Mouse (Mus musculus) R1 (cell line): Measurements from ENCODE around the gene Fam69a.
A peak's percentile ranks its signal among the peaks of the same experiment; 100 is the strongest.
"Not testable (repeated sequence)": the region's sequence is repeated elsewhere in the genome, so short reads cannot be mapped to it uniquely, and the experiment has no call there.

Source experiments
- DNase-seq: peaks from one replicate; pipeline ENCODE4 v3.0.0-alpha.2; 2018; ENCODE audit warnings: low read depth, low spot score

Fam69a gene

DNA sequence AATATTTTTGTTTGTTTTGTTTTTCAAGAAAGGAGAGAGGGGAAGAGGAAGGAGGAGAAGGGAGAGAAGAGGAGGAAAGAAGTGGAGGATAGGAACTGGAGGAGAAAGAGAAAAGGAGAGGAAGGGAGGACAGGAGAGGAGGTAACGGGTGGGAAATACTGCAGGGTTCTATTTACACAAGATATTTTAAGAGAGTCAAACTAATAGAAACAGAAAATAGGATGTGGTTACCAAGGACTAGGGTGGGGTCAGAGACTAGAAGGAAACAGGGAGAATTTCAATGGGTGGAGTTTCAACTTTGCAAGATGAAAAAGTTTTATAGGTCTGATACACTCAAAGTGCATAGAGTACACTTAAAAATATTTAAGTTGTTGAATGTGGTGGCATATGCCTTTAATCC, 7.0 kb downstream of the Fam69a start:
- no peak for DNase-seq

DNA sequence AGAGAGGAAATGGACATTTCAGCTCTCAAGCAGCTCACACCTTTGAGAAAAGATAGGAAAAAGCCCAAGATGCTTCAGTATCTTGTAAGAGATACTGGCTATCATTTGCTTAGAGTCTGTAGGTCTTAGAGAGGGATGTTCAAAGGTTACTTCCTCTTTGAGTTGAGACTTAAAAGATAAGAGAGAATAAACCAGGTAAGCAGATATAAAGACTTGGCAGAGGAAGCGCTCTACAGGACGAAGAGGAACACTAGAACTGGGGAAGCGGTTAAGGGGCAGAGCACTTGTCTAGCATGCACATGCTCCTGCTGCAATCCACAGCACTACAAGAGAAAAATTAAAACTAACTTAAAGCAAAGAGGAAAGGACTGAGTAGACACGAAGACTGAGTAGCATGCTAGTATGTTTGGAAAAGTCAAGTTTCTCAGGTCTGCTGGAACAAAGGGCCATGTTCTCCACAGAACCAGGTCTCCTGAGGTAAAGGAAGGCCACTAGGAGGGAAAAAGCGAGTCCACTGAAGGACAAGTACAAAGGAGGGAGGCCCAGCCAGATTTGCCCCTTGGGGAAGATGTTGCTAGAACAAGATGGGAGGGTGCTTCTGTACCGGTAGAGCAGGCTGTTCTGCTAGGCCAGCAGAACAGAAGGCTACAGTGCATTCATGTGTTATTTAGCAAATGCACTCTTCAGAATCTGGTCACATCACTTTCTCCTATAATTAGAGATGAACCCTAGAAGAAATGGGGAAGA, 8.4 kb downstream of the Fam69a start:
- DNase-seq, result no peak

DNA sequence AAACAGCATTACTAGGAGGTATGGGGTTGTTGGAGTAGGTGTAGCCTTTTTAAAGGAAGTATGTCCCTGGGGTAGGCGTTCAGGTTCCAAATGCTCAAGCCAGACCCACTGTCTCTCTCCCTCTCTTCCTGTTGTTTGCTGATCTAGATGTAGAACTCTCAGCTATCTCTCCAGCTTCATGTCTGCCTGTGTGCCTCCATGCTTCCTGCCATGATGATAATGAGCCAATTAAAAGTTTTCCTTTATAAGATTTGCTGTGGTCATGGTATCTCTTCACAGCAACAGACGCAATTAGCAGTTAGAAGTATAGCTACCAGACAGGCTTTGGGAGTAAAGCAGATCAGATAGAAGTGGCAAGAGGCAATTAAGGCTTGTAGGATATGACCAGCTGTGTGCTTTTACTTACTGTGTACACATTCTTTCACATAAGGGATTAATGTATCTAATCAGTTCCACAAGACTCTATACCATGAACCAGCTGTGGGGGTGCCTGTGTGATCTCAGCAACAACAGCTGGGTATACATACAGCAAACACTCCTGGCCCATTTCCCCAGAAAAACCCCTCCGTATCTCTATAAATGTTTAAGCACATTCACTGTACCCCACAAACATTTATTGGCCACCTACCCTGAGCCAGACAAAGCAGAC, 9.1 kb downstream of the Fam69a start:
- no peak for DNase-seq

DNA sequence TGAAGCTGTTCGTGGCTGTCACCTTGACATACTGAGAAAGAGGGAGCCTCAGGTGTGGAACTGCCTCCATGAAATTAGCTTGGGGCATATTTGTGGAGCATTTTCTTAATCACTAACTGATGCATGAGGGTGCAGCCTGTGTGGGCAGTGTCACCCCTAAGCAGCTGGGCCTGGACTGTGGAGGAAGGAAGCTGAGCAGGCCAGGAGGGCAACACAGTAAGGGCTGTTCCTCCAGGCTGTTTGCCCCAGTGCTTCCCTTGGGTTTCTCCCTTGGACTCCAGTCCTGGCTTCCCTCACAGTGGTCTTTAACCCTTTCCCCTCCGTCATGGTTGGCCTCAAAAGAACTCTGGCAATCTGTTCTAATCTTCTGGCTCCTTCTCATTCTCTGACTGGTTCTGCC, 13.6 kb downstream of the Fam69a start:
- no peak for DNase-seq

DNA sequence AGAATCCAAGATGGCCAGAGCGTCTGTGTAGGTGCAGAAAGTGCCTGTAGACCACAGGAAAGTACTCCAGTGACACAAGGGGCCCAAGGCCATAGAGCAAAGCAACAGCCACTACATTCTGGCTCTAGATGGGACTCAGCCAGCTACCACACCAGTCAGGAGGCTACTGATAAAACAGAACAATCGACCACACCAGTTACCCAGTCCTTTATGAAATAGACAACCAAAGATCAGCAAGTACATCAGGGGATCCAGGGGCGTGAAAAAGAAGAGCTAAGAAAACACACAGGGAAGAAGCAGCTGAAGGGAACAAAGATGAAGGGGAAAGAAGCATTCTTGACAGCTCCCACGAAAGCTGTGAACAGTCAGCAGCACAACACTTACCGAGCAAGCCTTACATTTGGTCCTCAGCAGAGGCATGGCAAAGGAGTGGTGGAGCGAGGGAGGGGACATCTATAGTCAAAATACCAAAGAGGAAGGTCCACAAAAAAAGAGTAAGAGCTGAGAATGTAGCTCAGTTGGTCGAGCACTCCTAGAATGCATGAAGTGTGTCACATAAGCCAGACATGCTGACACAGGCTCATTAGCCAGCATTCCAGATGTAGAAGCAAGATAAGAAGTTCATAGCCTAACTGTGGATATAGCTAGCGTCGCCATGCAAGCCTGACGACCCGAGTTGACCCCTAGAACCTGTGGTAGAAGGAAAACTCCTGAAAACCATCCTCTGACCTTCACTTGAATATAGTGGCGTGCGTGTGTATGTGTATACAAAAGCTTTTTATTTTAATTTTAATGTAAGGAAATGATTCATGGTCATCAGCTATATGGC, 14.2 kb downstream of the Fam69a start:
- no peak for DNase-seq

DNA sequence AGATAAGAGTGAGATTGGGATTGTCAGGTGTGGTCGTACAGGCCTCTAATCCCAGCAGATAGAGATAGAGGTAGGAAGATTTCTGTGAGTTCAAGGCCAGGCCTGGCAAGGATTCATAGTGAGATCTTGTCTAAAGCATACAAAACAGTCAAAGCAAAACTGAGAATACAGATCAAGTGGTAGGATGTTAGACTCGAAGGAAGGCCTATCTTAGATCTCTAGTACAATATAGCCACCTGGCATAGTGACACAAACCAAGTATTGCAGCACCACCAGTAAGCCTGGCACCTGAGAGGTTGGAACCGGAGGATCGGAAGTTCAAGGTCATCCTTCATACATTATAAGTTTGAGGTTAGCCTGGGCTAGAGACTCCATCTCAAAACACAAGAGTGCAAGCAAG, 15.8 kb downstream of the Fam69a start:
- no peak for DNase-seq

DNA sequence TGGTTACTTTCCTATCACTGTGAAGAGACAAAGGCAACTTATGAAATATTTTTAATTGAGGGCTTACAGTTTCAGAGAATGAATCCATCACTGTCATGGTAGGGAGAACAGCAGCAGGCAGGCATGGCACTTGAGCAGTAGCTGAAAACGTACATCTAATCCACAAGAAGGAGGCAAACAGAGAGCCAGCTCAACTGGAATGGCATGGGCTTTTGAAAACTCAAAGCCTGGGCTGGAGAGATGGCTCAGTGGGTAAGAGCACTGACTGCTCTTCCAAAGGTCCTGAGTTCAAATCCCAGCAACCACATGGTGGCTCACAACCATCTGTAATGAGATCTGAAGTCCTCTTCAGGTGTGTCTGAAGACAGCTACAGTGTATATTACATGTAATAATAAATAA, 17.1 kb downstream of the Fam69a start:
- DNase-seq, result not testable (repeated sequence)

DNA sequence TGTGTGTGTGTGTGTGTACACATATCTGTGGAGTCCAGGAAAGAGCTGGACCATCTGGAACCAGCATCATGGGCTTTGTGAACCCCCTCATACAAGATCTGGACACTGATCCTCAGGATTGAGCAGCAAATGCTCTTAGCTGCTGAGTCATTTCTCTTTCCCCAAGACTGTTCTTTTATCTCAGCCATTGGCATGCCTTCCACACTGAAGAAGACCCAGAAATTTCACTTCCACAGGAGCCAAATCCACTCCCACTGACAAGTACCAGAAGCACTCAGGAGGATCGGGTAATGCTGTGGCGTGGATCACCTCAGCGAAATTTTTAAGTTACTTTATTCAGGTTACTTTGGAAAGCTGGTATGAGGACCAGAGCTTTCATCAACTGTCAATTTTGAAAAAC, 18.8 kb downstream of the Fam69a start:
- no peak for DNase-seq

DNA sequence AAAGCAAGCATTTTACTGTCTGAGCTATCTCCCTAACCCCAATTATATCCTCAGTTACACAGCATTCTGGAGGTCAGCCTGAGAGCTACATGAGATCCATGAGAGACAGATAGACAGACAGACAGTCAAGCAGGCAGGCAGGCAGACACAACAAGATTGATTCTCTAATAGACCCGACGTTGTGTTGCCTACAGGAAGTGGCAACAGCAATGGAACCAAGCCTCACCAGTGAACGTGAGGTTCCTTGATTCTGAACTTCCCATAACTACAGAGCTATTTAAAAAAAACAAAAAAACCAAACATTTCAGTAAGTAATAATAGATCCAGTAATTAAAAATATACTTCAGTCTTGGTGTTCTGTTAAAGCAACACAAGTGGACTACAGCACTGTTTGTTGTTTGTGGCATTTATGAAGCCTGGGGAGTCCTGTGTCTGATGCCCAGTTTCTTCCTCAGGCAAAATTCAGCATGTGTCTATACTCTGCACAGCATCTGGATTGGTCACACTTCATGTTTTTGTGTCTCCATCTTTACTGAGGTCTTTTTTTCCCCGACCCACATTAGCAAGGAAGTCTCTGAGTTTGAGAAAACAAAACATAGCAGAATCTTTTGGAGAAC, 19.9 kb downstream of the Fam69a start:
- DNase-seq, result no peak

DNA sequence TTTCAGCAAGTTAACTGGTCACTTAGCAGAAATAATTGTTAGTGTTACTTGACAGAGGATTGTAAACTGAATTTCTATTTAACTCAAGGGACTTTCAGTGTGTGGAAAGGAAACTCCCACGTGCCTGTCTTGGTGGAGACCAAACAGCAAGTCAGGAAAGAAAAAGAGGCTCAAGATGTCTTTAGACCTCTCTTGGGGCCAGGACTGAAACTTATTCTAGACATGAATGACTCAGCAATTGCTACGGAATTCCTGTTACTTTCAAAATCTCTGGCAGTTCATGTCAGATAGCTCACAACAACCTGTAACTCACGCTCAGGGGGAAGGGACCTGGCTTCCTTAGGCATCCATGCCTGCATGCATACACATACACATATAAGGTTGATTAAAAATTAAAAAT, 20.7 kb downstream of the Fam69a start:
- DNase-seq, result no peak

DNA sequence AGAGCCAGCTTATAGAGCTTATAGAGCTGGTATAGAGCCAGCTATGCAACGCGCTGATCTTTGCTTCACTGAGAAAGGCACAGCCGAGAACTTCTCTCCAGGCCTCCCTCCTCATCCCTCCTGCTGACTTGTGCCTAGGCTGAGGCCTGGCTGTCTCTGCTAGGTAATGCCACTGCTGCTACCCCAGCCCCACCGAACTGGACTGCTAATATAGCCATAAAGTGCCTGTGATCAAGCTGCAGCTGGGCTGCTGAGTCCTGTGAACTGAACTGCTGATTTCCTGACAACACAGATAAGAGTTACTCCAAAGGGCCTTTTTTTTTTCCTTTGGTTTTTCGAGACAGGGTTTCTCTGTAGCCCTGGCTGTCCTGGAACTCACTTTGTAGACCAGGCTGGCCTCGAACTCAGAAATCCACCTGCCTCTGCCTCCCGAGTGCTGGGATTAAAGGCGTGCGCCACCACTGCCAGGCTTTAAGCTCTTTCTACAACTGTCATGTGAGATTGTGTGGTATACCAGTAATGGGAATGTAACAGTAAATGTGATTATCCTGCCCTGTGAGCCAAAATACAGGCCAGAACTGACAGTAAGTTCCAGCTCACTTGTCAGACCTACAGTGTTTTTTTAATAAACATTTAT, 21.4 kb downstream of the Fam69a start:
- no peak for DNase-seq

DNA sequence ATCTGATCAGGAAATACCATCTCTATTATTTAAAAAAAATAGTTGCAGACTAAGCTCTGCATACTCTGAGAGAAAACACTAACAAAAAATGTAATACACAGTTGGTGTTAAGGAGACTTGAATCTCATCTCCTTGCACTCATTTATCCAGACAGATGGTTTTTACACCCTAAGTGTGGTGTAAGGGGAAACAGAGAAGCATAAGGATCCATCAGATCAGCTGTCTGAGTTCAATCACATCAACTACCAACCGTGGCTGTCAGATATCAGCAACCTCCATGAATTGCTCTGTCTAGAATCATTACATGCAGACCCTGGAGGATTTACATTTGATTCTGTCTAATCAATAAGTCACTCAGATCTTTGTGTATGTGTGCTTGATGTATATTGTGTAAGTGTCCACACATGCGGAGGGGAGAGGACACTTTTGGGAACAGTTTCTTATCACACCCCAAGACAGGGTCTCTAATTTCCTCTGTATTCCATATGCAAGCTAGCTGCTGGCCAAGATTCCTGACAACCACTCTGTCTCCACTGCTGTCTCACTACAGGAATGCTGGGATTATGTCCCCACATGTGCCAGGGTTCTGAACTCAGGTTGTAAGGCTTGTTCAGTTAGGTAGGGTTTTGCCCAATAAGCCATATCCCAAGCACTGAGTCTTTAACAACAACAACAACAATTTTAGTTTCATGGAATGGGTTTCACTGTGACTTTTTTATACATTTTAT, 22.7 kb downstream of the Fam69a start:
- no peak for DNase-seq

DNA sequence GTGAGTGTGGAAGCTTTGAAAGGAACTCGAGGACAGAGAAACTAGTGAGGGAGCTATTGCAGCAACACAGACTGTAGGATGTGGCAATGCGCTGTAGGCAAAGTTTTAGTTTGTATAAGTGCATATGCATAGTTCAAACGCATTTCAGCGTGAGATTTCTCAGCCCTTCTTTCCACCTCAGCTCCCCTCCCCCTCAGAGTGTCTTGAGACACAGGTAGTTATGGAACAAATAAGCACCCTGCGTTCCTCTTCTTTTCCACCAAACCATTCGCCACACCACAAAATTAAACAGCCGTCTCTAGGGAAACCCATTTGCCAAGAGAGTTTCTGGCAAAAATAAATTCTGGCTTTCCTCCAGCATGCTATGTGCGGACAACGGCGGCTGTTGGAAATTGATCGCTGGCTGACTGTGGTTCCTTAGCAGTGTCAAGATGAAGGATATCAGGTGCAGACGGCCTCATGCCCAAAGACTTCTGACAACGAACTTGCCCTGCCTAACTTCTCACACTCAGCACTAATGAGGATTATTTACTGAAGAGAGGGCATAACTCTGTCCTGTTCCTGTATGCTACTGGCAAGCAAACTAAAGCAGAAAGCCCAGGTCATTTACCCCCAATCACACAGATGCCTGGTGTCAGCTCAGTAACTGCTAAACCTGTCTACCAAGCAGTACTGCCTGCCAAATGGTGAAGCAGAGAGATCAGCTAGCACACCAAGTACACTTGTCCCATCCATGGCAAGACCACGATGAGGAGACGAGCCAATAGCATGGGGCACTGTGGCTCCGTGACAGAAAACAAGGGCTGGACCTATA, 25.2 kb downstream of the Fam69a start:
- no peak for DNase-seq

DNA sequence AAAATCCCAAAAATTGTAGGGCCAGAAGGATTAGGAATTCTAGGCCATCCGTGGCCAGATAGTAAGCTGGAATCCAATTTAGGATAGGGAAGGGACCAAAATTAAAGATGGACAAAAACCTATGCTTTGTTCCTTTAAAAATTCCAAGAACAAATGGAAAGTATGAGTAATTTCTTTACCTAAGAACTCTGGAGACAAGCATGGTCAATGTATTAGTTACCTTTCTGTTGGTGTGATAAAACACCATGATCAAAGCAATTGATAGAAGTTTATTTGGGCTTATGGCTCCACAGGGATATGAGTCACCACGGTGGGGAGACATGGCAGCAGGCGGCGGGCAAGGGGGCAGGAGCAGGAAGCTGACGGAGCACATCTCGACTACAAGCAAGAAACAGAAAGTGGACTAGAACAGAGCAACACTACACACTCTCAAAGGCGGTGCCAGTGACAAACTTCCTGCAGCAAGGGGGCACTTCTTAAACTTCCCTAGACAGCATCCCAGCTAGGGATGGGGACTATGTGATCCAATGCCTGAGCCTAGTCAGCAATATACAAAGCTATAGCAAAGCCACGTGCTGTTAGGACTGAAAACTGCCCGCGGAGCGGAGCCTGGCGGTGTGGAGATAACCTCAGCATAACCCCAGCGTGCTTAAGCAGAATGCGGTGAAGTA, 26.2 kb downstream of the Fam69a start:
- peak; percentile 27 for DNase-seq

DNA sequence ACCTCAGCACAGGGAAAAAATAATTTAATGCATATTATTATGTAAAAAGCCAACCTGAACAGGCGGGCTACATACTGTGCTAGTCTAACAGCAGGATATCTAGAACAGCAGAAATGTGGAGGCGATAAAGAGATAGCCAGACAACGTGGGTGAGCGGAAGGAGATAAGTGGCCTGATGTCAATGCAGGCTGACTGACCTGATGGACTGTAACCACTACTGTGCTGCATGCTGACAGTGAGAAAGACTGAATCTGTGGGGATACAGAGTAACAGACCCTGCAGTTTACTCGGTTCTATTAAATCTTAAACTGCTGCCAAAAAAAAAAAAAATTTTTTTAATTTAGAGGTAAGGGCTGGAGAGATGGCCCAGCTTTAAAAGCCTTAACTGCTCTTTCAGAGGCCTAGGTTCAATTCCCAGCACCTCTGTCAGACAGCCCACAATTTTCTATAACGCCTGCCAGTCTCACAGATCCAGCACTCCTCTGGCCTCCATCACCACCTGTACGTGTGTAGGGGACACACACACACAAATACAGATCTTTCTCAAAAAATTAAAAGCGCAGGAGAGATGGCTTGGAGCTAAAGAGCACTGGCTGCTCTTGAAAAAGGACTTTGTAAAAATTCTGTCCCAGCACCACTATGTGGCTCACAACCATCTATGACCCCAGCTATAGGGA, 27.1 kb downstream of the Fam69a start:
- no peak for DNase-seq

DNA sequence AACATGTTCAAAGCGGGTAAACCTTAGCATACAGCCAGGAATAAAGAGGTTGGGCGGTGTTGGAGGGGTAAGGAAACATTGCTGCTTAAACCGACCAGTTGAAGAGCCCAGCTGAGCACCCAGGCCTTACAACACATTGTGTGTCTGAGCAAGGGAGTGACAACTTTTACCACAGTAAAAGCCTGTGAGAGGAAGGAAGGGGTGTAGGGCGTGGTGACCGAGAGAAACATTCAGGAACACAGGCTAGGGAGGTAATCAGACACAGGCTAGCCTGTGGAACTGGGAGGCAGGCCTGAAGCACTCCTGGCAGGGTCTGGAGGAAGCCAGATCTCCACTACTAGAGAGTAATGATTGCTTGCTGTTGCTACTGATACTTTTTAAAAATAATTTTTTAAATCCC, 36.2 kb downstream of the Fam69a start:
- DNase-seq, result no peak

DNA sequence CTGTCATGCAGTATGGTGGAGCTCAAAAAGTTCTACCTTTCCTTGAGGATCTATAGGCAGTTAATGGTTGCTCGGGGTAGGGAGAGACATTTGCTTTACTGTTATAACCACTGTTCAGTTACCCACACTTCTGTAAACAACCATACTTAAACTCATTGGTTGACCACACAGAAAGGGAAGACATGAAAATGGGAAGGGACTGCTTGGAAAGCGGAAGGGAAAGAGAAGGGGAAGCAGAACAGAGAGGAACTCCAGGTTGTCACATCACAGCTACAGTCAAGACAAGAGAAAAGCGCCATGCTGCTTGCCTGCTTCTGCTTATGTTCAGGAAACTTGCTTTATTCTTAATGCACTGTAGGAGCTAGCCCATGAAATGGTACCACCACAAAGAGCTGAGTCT, 37.3 kb downstream of the Fam69a start:
- no peak for DNase-seq

DNA sequence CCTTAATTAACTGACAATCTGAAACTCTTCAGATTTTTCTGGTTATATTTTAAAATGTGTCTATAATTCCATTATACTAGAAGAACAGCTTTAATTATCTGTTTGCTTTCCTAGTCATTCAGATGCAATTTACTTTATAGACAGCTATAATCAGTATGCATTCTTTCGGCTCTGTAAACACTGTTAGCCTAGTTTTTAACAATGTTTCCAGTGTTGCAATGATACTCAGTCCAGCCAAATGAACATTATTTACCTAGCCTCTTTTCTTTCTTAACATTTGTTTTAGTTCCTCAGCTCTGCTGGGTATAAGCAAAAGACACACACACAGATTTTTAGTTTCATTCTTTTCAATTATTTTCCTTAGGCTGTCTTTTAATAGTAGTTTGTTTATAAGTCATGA, 38.0 kb downstream of the Fam69a start:
- DNase-seq, result no peak

DNA sequence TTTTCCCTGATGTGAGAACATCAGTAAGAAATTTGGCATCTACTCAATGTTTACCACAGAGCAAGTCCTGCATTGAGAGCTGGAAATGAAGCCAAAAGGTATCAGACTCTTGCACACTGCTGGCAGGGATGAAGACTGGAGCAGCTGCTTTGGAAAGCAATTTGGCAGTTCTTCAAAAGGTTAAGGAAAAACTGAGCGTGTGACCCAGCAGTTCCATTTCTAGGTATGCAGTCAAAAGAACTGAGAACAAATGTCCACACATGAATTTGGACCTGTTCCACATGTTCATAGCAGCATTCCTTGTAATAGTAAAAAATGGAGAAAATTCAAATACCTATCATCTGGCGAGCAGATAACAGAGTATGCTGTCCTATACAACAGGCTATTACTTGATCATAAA, 39.3 kb downstream of the Fam69a start:
- no peak for DNase-seq
